Mouse (Mus musculus) embryo, embryonic 9.5 days (tissue): ENCODE measurements at regions not wholly inside any gene's neighbourhood (a gene's known extent, or its start where the extent isn't known, plus 50 kb on each side); places are given as distances from the start of the nearest gene placed in this dataset.

Source experiments
- DNase-seq: peaks from one replicate; pipeline ENCODE4 v3.0.0-alpha.2; 2017; ENCODE audit errors: extremely low spot score

- no peak for DNase-seq
Measured at GRCm38 (mm10) chr1:99369776-99370175, 402.8 kb upstream of the Cntnap5b start.

GRCm38 (mm10) chr1:99370346-99370940, 402.1 kb upstream of the Cntnap5b start:
- DNase-seq, result no peak

- DNase-seq, result peak; percentile 1
Measured at GRCm38 (mm10) chr1:99395813-99396212, 376.8 kb upstream of the Cntnap5b start.
